Mouse (Mus musculus): ENCODE measurements around the gene Slc52a3.

DNA sequence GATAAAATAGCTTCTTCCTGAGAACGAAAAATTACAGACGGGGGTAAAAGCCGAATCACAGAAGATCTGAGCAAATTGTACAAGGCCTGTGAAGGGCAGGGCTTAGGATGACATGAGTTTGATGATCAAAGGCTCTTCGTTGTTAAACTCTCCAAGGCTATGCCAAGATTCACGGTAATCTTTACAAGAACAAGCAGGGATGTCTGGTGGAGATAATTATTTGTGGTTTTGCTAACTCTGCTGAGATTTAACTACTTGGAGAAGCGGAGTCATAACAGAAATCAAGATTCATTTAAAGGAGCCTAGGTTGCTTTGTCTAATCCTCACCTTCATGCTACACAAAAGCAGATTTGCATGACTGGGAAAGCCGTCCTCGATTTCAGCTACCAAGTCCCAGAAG is 9.4 kb upstream of the Slc52a3 start:
- TF ChIP-seq CTCF (IDR thresholded peaks at IDR 0.05 in 2 of 3, conservative IDR thresholded peaks at IDR 0.05 in 1 of 3; ENCODE audit: control insufficient read depth in 1 of 3, insufficient read depth in 1 of 3, low read depth in 2 of 3, low read length in 3 of 3, poor library complexity in 1 of 3, severe bottlenecking in 1 of 3) (no peak), POLR2A (IDR thresholded peaks at IDR 0.05; ENCODE audit: control insufficient read depth in 1 of 2, insufficient read depth in 1 of 2, low read depth in 1 of 2, low read length in 2 of 2, poor library complexity in 1 of 2) (no peak), USF2 (IDR thresholded peaks at IDR 0.05; ENCODE audit: borderline replicate concordance in 1 of 2, insufficient read depth in 1 of 2, low read depth in 1 of 2, low read length in 2 of 2) (no peak), E2F4 (IDR thresholded peaks at IDR 0.05; ENCODE audit: borderline replicate concordance, low read depth, low read length) (no peak)
